Mouse (Mus musculus) forebrain, embryonic 16.5 days (tissue): ENCODE data around the gene Sbf2. TPM values are rescaled to one million over a fixed set of nuclear protein-coding genes. Genes with fewer than 3 reads are reported as not detected.
"Not testable (repeated sequence)": the region's sequence is repeated elsewhere in the genome, so short reads cannot be mapped to it uniquely, and the experiment has no call there.

ENCODE experiments used
- ATAC-seq: fragments of 200-750 bp; cut with Nextera tagmentation; 2 replicates; pipeline ENCODE4 v1.8.0; 2017; ENCODE audit warnings: mild to moderate bottlenecking, moderate library complexity
- H3K27ac ChIP-seq: fragments of 300-500 bp; sonication (generic); 2 replicates; pipeline ENCODE4 v1.5.1; 2014; ENCODE audit warnings: low read length, control low read depth
- H3K27me3 ChIP-seq: fragments of 300-500 bp; sonication (generic); replicated peaks from 2 replicates; pipeline ENCODE4 v1.6.1; 2014; ENCODE audit warnings: low read length; ENCODE audit not compliant: control insufficient read depth, insufficient read depth
- H3K36me3 ChIP-seq: fragments of 300-500 bp; sonication (generic); 2 replicates; pipeline ENCODE4 v1.6.1; 2014; ENCODE audit not compliant: control insufficient read depth, insufficient read depth
- H3K4me1 ChIP-seq: fragments of 300-500 bp; sonication (generic); replicated peaks from 2 replicates; pipeline ENCODE4 v1.6.1; 2014; ENCODE audit warnings: low read length; ENCODE audit not compliant: control insufficient read depth, insufficient read depth
- H3K4me2 ChIP-seq: fragments of 300-500 bp; sonication (generic); 2 replicates; pipeline ENCODE4 v1.6.1; 2014; ENCODE audit warnings: mild to moderate bottlenecking, low read length, control low read depth
- H3K4me3 ChIP-seq: fragments of 300-500 bp; sonication (generic); replicated peaks from 2 replicates; pipeline ENCODE4 v1.5.1; 2014; ENCODE audit warnings: mild to moderate bottlenecking, low read length, control low read depth
- H3K9ac ChIP-seq: fragments of 300-500 bp; sonication (generic); replicated peaks from 2 replicates; pipeline ENCODE4 v1.6.1; 2014; ENCODE audit warnings: low read depth, low read length, control low read depth
- H3K9me3 ChIP-seq: fragments of 300-500 bp; sonication (generic); 2 replicates; pipeline ENCODE4 v1.6.1; 2016; ENCODE audit warnings: low read length; ENCODE audit not compliant: control insufficient read depth
- WGBS: fragments of 180-500 bp; shearing (Covaris S2); extraction: QIAGEN DNeasy Blood & Tissue Kit; methylation state at CpG from one replicate; pipeline ENCODE4 v1.1.7; 2014; 5-methylcytosine and 5-hydroxymethylcytosine counted together
- polyA plus RNA-seq: library from polyadenylated mRNA; unstranded; fragments of >200 nt; fragmentation: Nextera tagmentation; extraction: Ambion mirVana; gene quantifications from 2 replicates; pipeline ENCODE4 v1.2.1, GENCODE M21; 2015

The Sbf2 gene
- polyA plus RNA-seq, 1 experiment from 2014 or later = 75.7 TPM

GRCm38 (mm10) chr7:110647559-110648454, 33.1 kb upstream of the Sbf2 start:
- no peak overlapping the region for H3K4me3 ChIP-seq
- peaks cover 4% of the 10 kb centered on the region; the same call in 1 of the 2 replicates for H3K27me3 ChIP-seq
- peaks cover 4% of the 10 kb centered on the region for H3K9me3 ChIP-seq
- H3K9ac ChIP-seq = no peak overlapping the region
- 83% methylated on average over 15 of the region's 15 CpGs for WGBS
- H3K4me2 ChIP-seq = no peak overlapping the region
- no peaks in the 10 kb centered on the region for H3K36me3 ChIP-seq
- no peak for ATAC-seq
- peaks cover 3% of the 10 kb centered on the region; the same call in 1 of the 2 replicates for H3K4me1 ChIP-seq
- H3K27ac ChIP-seq = no peak overlapping the region

DNA sequence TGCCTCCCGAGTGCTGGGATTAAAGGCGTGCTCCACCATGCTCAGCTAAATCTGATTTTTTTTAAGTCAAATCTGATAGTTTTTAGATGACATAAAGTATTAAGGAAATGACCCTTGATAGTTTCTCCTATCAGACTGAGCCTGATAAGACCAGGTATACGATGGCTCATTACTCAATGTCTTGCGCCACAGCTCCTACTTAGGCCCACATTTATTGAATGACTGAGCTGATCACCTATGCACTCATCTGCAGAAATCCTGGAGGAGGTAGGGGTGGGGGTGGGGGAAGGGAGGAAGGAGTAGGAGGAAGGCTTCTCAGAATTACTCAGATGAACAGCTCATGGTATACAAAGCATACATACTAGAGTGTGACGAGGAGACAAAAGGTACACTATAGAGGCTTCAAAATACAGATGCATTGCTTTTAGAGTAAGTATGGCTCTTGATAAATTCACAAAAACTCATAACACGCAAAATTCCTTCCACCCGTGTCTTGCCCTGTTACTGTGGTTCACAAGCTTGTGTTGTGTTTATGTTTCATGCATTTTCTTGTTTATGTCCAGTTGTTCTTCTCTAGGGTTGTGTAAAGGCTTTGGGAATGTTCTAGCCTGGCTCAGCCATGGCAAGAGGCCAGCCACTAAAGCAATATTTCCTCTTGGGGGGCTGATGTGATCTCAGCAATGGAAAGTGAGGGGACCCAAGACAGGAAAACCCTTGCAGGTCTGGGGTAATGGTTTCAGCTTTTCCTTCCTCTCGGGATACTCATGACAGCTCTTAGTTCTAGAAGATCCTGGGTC, 32.1 kb upstream of the Sbf2 start:
- no peak for ATAC-seq
- 91% methylated on average over 8 of the region's 8 CpGs for WGBS
- H3K36me3 ChIP-seq = no peaks in the 10 kb centered on the region
- no peak overlapping the region for H3K27ac ChIP-seq
- H3K9me3 ChIP-seq = peaks cover 4% of the 10 kb centered on the region
- H3K4me3 ChIP-seq = no peak overlapping the region
- H3K4me2 ChIP-seq = no peak overlapping the region
- H3K4me1 ChIP-seq = peaks cover 3% of the 10 kb centered on the region; the same call in 1 of the 2 replicates
- H3K9ac ChIP-seq = no peak overlapping the region
- peaks cover 4% of the 10 kb centered on the region; the same call in 1 of the 2 replicates for H3K27me3 ChIP-seq

DNA sequence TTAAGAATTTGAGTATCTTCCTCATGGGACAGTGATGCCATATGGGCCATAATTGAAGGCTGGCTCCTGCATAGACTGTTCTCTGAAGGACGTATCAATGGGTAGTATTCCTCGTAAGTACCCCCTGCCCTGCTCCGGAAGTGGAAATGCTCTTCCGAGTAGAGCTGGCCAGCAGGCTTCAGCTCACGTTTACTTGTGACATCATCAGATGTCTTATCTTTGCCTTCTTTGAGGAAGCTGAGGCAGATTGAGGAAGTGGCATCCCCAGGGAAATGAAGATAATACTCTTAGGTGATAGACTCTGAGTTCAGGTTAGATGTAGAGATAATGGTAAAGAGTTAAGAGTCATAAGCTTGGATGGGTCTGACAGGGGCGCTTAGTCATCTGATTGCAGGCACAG, 31.1 kb upstream of the Sbf2 start:
- ATAC-seq = no peak; the same call in 1 of the 2 replicates
- no peak overlapping the region for H3K27ac ChIP-seq
- no peak overlapping the region for H3K4me3 ChIP-seq
- H3K36me3 ChIP-seq = no peaks in the 10 kb centered on the region
- peaks cover 3% of the 10 kb centered on the region; the same call in 1 of the 2 replicates for H3K4me1 ChIP-seq
- WGBS = 87% methylated on average over 6 of the region's 6 CpGs
- peaks cover 4% of the 10 kb centered on the region; the same call in 1 of the 2 replicates for H3K27me3 ChIP-seq
- H3K4me2 ChIP-seq = no peak overlapping the region
- H3K9ac ChIP-seq = no peak overlapping the region
- H3K9me3 ChIP-seq = peaks cover 4% of the 10 kb centered on the region

DNA sequence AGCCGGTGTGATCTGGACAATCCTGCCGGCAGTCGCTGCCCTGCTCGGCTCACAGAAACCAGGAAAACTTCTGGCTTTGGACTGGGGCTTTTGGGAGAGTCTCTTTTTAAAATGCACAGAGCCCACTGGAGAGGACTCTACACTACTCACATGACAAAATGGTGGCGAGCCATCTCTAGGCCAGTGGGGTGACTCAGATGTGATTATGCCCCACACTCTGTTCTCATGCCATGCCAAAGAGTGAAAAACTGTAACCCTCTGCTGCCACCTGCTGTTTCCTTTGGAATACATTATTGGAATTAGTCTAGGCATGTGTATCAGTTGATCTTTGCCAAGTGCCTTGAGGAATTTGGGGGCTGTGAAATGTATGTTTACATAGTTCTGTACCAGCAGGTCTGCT, 30.6 kb upstream of the Sbf2 start:
- Histone ChIP-seq H3K9ac (no peak overlapping the region), H3K27me3 (peaks cover 4% of the 10 kb centered on the region; the same call in 1 of the 2 replicates), H3K4me3 (no peak overlapping the region), H3K36me3 (no peaks in the 10 kb centered on the region), H3K9me3 (peaks cover 4% of the 10 kb centered on the region), H3K27ac (no peak overlapping the region), H3K4me1 (peaks cover 3% of the 10 kb centered on the region; the same call in 1 of the 2 replicates), H3K4me2 (no peak overlapping the region)
- 78% methylated on average over 5 of the region's 5 CpGs for WGBS
- peak; percentile 67 for ATAC-seq

DNA sequence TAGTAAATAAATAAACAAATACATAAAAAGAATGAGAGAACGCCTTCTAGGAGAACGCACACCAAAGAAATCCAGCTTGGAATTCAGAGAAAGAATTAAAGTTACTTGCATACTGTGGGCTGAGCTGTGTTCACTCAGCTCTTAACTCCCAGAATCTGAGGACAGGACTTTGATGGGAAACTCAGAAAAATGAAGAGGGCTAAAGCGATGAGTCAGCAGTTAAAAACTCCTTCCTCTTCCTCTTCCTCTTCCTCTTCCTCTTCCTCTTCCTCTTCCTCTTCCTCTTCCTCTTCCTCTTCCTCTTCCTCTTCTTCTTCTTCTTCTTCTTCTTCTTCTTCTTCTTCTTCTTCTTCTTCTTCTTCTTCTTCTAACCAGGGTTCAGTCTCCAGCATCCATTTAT, 25.2 kb upstream of the Sbf2 start:
- 98% methylated on average over 3 of the region's 3 CpGs for WGBS
- H3K27me3 ChIP-seq, H3K9ac ChIP-seq, H3K4me3 ChIP-seq, H3K4me1 ChIP-seq, H3K36me3 ChIP-seq, H3K4me2 ChIP-seq, H3K9me3 ChIP-seq, H3K27ac ChIP-seq, ATAC-seq: not testable (repeated sequence)

DNA sequence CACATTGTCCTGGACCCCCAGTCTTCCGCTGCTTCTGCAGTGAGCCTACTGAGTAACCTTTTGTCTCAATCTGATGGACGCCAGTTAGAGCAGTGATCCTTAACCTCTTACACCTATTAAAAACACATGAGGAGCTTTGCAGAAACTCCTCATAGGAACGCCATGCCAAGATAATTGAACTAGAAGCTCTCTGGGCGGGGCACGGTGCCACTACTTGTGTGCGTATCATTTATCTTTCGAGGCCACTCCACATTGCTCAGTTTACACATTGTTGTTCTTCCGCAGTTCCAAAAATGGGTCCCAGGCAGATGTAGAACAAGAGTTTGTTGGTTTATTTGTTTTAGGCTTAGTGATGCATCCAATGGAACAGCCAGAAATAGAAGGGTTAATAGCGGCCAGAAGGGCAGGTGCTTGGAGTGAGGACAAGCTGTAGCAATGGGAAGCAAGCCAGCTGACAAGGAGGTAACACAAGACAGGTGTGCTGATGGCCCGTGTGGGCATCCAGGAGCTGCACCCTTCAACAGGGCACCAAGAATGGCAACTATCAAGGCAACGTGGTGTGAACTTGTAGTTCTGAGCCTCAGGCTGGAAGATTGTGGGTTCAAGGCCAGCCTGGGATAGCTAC, 24.7 kb upstream of the Sbf2 start:
- Histone ChIP-seq H3K36me3 (no peaks in the 10 kb centered on the region), H3K4me3 (no peak overlapping the region), H3K9me3 (no peaks in the 10 kb centered on the region), H3K27ac (no peak overlapping the region), H3K4me1 (no peaks in the 10 kb centered on the region), H3K4me2 (no peak overlapping the region), H3K27me3 (no peaks in the 10 kb centered on the region), H3K9ac (no peak overlapping the region)
- WGBS = 87% methylated on average over 11 of the region's 11 CpGs
- no peak for ATAC-seq

DNA sequence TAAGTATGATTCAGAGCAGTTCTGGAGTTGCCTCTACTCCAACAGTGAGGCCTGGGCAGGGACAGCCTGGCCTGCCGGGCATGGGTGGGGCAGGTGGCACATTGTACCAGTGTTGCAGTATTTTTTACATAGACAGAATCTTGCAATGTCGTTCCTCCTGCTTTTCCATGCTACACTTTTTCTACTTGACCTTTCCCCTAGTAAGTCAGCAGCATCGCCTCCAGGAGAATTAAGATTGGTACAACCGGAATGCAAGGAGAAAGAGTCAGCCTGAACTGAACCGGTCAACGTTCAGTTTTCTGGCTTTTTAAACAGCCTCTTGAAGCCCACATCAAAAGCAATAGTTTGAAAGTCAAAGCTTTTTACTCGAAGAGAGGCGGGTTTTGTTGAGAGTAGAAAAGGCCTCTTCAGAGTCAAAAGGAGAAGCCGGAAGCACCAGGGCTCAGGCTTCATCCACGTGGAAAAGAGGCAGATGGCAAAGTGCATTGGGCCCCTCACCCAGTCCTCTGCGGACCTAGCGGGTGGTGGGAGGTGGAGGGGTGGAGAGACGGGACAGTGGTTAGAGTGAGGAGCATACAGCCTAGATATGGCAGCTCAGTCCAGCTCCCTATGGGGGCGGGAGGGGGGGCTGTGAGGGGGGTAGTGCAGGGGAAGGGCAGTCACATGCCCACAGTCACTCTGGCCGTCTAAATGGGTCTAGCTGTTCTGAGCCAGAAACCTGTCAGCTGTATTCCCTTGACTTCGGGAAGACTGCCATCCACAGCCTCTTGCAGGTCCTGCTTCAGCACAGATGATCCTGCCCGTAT, 23.8 kb upstream of the Sbf2 start:
- no peaks in the 10 kb centered on the region for H3K9me3 ChIP-seq
- no peaks in the 10 kb centered on the region for H3K36me3 ChIP-seq
- no peaks in the 10 kb centered on the region for H3K27me3 ChIP-seq
- H3K4me2 ChIP-seq = no peak overlapping the region
- H3K9ac ChIP-seq = no peak overlapping the region
- H3K4me3 ChIP-seq = no peak overlapping the region
- WGBS = 25% methylated on average over 17 of the region's 17 CpGs
- no peak overlapping the region for H3K27ac ChIP-seq
- peak; percentile 47; the same call in 1 of the 2 replicates for ATAC-seq
- no peaks in the 10 kb centered on the region for H3K4me1 ChIP-seq

DNA sequence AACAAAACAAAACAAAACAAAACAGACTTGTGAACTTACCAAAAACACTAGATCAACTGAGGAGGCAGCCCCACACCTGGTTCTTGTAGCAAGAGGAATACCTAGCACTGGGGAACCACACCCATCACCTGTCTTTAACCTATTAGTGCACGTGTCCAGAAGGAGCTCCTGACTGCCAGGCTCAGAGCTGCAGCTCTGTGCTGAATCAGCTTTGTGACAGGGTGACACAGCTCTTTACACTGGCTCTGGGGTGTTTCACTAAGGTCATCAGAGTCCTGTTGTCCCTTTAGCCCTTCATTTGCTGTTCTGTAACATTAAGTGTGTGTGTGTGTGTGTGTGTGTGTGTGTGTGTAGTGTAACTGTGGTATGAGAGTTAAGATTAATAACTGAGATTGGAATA, 21.8 kb upstream of the Sbf2 start:
- H3K4me1 ChIP-seq = no peaks in the 10 kb centered on the region
- 60% methylated on average over 1 of the region's 1 CpGs for WGBS
- H3K4me3 ChIP-seq = no peak overlapping the region
- H3K4me2 ChIP-seq = no peak overlapping the region
- no peaks in the 10 kb centered on the region for H3K36me3 ChIP-seq
- no peak for ATAC-seq
- no peaks in the 10 kb centered on the region for H3K27me3 ChIP-seq
- no peak overlapping the region for H3K9ac ChIP-seq
- no peak overlapping the region for H3K27ac ChIP-seq
- H3K9me3 ChIP-seq = no peaks in the 10 kb centered on the region
